Mouse (Mus musculus) erythroblast, embryonic 14.5 days (primary cell): ENCODE data around the gene Tmc5.

ENCODE experiments used
- GATA1 ChIP-seq: IDR thresholded peaks from 2 replicates; pipeline ENCODE4 v1.6.1; 2012; ENCODE audit warnings: low read length, inconsistent platforms, mixed read lengths
- TAL1 ChIP-seq: IDR thresholded peaks from 3 replicates; pipeline ENCODE4 v1.6.1; 2012; ENCODE audit warnings: low read length, inconsistent platforms, mixed read lengths

DNA sequence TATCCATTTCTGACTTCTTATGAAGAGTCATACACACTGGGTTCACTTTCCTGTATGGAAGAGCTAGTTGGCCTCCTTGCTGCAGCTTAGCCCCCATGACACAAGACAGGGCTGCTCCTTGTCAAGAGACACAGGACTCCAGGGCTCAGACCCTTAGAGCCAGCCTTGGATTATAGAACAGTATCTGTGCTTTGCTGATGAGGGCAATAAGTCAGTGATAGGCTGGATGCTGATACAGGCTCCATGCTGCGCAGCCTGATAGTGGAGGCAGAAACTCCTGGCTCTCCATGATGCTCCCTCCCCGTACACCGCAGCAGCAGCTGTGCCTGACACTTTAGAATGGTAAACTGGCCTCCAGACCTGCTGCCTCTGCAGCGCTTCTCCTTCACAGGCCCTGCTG, 73.0 kb downstream of the Tmc5 start:
- TF ChIP-seq GATA1 (no peak), TAL1 (no peak)
